Mouse (Mus musculus): ENCODE data around the gene Uqcr10.
A peak's percentile ranks its signal among the peaks of the same experiment; 100 is the strongest.
"Not testable (repeated sequence)": the region's sequence is repeated elsewhere in the genome, so short reads cannot be mapped to it uniquely, and the experiment has no call there.

Uqcr10 gene

GRCm38 (mm10) chr11:4712822-4713221 is 8.7 kb upstream of the Uqcr10 start:
- DNase-seq, result no peak

GRCm38 (mm10) chr11:4710188-4710587 is 6.0 kb upstream of the Uqcr10 start:
- not testable (repeated sequence) for DNase-seq

- no peak for DNase-seq
Observed at GRCm38 (mm10) chr11:4705178-4705577, 1.0 kb upstream of the Uqcr10 start.

GRCm38 (mm10) chr11:4703688-4704071 is 462 bp downstream of the Uqcr10 start:
- DNase-seq, result no peak

GRCm38 (mm10) chr11:4700726-4701125 is 3.4 kb downstream of the Uqcr10 start:
- no peak for DNase-seq

GRCm38 (mm10) chr11:4697043-4697983 is 6.8 kb downstream of the Uqcr10 start:
- peak in 1 of 2 experiments; percentile 67 for DNase-seq

GRCm38 (mm10) chr11:4692162-4692561 is 12.0 kb downstream of the Uqcr10 start:
- no peak for DNase-seq

GRCm38 (mm10) chr11:4691213-4691612 is 12.9 kb downstream of the Uqcr10 start:
- DNase-seq, result peak; percentile 35 to 42

GRCm38 (mm10) chr11:4690353-4690752 is 13.8 kb downstream of the Uqcr10 start:
- DNase-seq, result no peak

- no peak for DNase-seq
Observed at GRCm38 (mm10) chr11:4688632-4689380, 15.3 kb downstream of the Uqcr10 start.

GRCm38 (mm10) chr11:4687874-4688273 is 16.3 kb downstream of the Uqcr10 start:
- DNase-seq, result no peak

GRCm38 (mm10) chr11:4687027-4687426 is 17.1 kb downstream of the Uqcr10 start:
- no peak for DNase-seq

- no peak for DNase-seq
Observed at GRCm38 (mm10) chr11:4685510-4685909, 18.6 kb downstream of the Uqcr10 start.

GRCm38 (mm10) chr11:4685071-4685470 is 19.1 kb downstream of the Uqcr10 start:
- DNase-seq, result no peak

GRCm38 (mm10) chr11:4684186-4684585 is 20.0 kb downstream of the Uqcr10 start:
- no peak for DNase-seq

GRCm38 (mm10) chr11:4683516-4683915 is 20.6 kb downstream of the Uqcr10 start:
- no peak for DNase-seq

GRCm38 (mm10) chr11:4680126-4680525 is 24.0 kb downstream of the Uqcr10 start:
- no peak for DNase-seq

GRCm38 (mm10) chr11:4679441-4679832 is 24.7 kb downstream of the Uqcr10 start:
- no peak for DNase-seq

GRCm38 (mm10) chr11:4678700-4679440 is 25.3 kb downstream of the Uqcr10 start:
- peak; percentile 57 to 62 for DNase-seq

- DNase-seq, result no peak
Observed at GRCm38 (mm10) chr11:4677250-4677872, 26.8 kb downstream of the Uqcr10 start.

GRCm38 (mm10) chr11:4675693-4676092 is 28.4 kb downstream of the Uqcr10 start:
- no peak for DNase-seq

GRCm38 (mm10) chr11:4675126-4675562 is 29.0 kb downstream of the Uqcr10 start:
- DNase-seq, result no peak
